ENCODE assay signal across 9 mouse cellular contexts in the genomic region with DNA sequence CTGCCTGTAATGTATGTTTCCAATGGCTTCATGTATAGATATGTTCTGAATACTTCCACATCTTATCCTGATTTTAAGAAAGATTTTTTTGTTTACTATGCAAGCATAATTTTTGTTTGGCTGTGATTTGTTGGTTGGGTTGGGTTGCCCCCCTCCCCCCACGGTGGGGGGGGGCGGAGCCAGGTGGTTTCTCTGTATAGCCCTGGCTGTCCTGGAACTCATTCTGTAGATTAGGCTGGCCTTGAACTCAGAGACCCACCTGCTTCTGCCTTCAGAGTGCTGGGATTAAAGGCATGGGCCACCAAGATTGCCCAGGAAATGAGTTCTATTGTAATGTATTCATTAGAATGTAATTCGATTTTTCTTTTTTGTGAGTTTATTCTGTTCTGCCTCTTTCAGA. TPM values are rescaled to one million over a fixed set of nuclear protein-coding genes. Genes with fewer than 3 reads are reported as not detected.
A peak's percentile ranks its signal among the peaks of the same experiment; 100 is the strongest.
DNase-seq lines count a peak whose midpoint lies in the region; ATAC-seq and TF ChIP-seq lines count a peak whose summit lies in the region.
"Had no signal": no experiment of that assay in that cellular context is flagged by ENCODE, and none has a peak within 500 bp of the region (broad histone marks: within the 10 kb centered on the region; RNA-seq: fewer than 3 reads in every experiment).

No protein-coding gene starts in this region.

- no peaks in the 10 kb centered on the region for H3K9me3 ChIP-seq in heart, embryonic 14.5 days (ENCODE audit: control insufficient read depth, low read length)
- H3K9me3 ChIP-seq in CH12.LX (replicated peaks; ENCODE audit: low read length), result no peaks in the 10 kb centered on the region
- no peaks in the 10 kb centered on the region for H3K9me3 ChIP-seq in forebrain, embryonic 14.5 days (replicated peaks; ENCODE audit: control insufficient read depth, low read length)
- no peaks in the 10 kb centered on the region for H3K9me3 ChIP-seq in liver, embryonic 16.5 days (replicated peaks; ENCODE audit: control insufficient read depth, low read length)

- DNase-seq in heart, adult 18-20 months, result no peak
- peak; percentile 62 for DNase-seq in CH12.LX (ENCODE audit: extremely low read depth)
- DNase-seq in forebrain, embryonic 14.5 days (ENCODE audit: low spot score), result no peak
- no peak for DNase-seq in cerebellum, postnatal 10 days
- DNase-seq in right cerebral cortex, postnatal 36 days (ENCODE audit: low spot score in 2 of 2), result no peak
- DNase-seq: kidney, postnatal 36 days had no signal

- H3K27me3 ChIP-seq in heart, embryonic 14.5 days (ENCODE audit: control insufficient read depth, insufficient read depth, low read length), result no peaks in the 10 kb centered on the region
- H3K27me3 ChIP-seq in CH12.LX (replicated peaks), result no peaks in the 10 kb centered on the region
- H3K27me3 ChIP-seq in forebrain, embryonic 14.5 days (replicated peaks; ENCODE audit: control insufficient read depth, insufficient read depth, low read length), result no peaks in the 10 kb centered on the region
- no peaks in the 10 kb centered on the region for H3K27me3 ChIP-seq in liver, embryonic 16.5 days (ENCODE audit: control insufficient read depth, insufficient read depth, low read depth, low read length)

- in situ Hi-C loops in CH12.LX (cut with MboI; ENCODE audit: low pct_ligation_motif_present, low pct_unique_long_range_greater_than_20kb, low sequenced_read_pairs), result no loop called here

- no peak for ATAC-seq in heart, embryonic 14.5 days (ENCODE audit: insufficient number of reproducible peaks, insufficient read depth, low FRiP score, low read depth)
- ATAC-seq in forebrain, embryonic 14.5 days, result no peak
- ATAC-seq in liver, embryonic 16.5 days (ENCODE audit: low read depth), result no peak
- no peak for ATAC-seq in megakaryocyte-erythroid progenitor cell, adult 5-6 weeks (replicated peaks; ENCODE audit: low FRiP score, low TSS enrichment, poor library complexity, severe bottlenecking)

- H3K27ac ChIP-seq in heart, embryonic 14.5 days (replicated peaks in 1 of 2; ENCODE audit: control insufficient read depth in 1 of 2, insufficient read depth in 1 of 2, low read depth in 2 of 2, low read length in 2 of 2), result peak overlapping the region in 1 of 2 experiments; percentile 95; a peak in 3 of 4 replicates
- H3K27ac ChIP-seq in CH12.LX (ENCODE audit: insufficient read depth, low read depth), result peak overlapping the region; percentile 21; the same call in 1 of the 2 replicates
- peak overlapping the region; percentile 97; the same call in 1 of the 2 replicates for H3K27ac ChIP-seq in forebrain, embryonic 14.5 days (ENCODE audit: low read depth, low read length)
- H3K27ac ChIP-seq in liver, embryonic 16.5 days (ENCODE audit: low read length), result peak overlapping the region; percentile 40; the same call in 1 of the 2 replicates

- WGBS in heart, embryonic 14.5 days, result 37% methylated on average over 3 of the region's 3 CpGs
- 34% methylated on average over 3 of the region's 3 CpGs for WGBS in forebrain, embryonic 14.5 days
- WGBS in liver, embryonic 16.5 days (ENCODE audit: insufficient replicate concordance), result 21% methylated on average over 3 of the region's 3 CpGs

- dilution Hi-C loops in CH12.LX (cut with MboI; ENCODE audit: extremely low pct_ligation_motif_present, extremely low pct_unique_long_range_greater_than_20kb, low sequenced_read_pairs), result no loop called here

- TF ChIP-seq RAD21 in CH12.LX (IDR thresholded peaks at IDR 0.05; ENCODE audit: low read depth, low read length), result no peak

- peaks cover 24% of the 10 kb centered on the region for H3K36me3 ChIP-seq in heart, embryonic 14.5 days (ENCODE audit: control insufficient read depth, insufficient read depth, low read length)
- peaks cover 8 to 19% of the 10 kb centered on the region in 2 experiments for H3K36me3 ChIP-seq in CH12.LX (replicated peaks in 1 of 2; ENCODE audit: control insufficient read depth in 1 of 2, insufficient read depth in 1 of 2, low read length in 1 of 2)
- H3K36me3 ChIP-seq in forebrain, embryonic 14.5 days (ENCODE audit: control insufficient read depth, insufficient read depth, low read length), result peaks cover 22% of the 10 kb centered on the region
- peaks cover 12% of the 10 kb centered on the region for H3K36me3 ChIP-seq in liver, embryonic 16.5 days (ENCODE audit: control insufficient read depth, insufficient read depth)

- peak overlapping the region in 1 of 2 experiments; percentile 83; a peak in 2 of 4 replicates for H3K4me3 ChIP-seq in heart, embryonic 14.5 days (ENCODE audit: control insufficient read depth in 1 of 2, insufficient read depth in 1 of 2, low read depth in 1 of 2, low read length in 2 of 2)
- H3K4me3 ChIP-seq in CH12.LX (replicated peaks in 1 of 3; ENCODE audit: low read depth in 2 of 3, low read length in 2 of 3, poor library complexity in 1 of 3), result peak overlapping the region in 2 of 3 experiments; percentile 46 to 76
- peak overlapping the region; percentile 90 for H3K4me3 ChIP-seq in forebrain, embryonic 14.5 days (ENCODE audit: low read depth, low read length)
- H3K4me3 ChIP-seq in liver, embryonic 16.5 days (ENCODE audit: low read depth, low read length), result peak overlapping the region; percentile 76

- peak overlapping the region; percentile 81 for H3K9ac ChIP-seq in heart, embryonic 14.5 days (ENCODE audit: low read length)
- peak overlapping the region; percentile 92 for H3K9ac ChIP-seq in CH12.LX (ENCODE audit: insufficient read depth, low read depth)
- H3K9ac ChIP-seq in forebrain, embryonic 14.5 days (ENCODE audit: low read length), result peak overlapping the region; percentile 75
- H3K9ac ChIP-seq in liver, embryonic 16.5 days (ENCODE audit: low read depth, low read length), result peak overlapping the region; percentile 30; the same call in 1 of the 2 replicates

- H3K4me1 ChIP-seq in heart, embryonic 14.5 days (ENCODE audit: control insufficient read depth in 2 of 2, insufficient read depth in 2 of 2, low read length in 2 of 2), result peaks cover 2 to 24% of the 10 kb centered on the region in 2 experiments
- H3K4me1 ChIP-seq in CH12.LX (ENCODE audit: control insufficient read depth in 1 of 2, insufficient read depth in 2 of 2), result peaks cover 12 to 59% of the 10 kb centered on the region in 2 experiments
- peaks cover 19% of the 10 kb centered on the region; the same call in 1 of the 2 replicates for H3K4me1 ChIP-seq in forebrain, embryonic 14.5 days (ENCODE audit: control insufficient read depth, insufficient read depth, low read length)
- H3K4me1 ChIP-seq in liver, embryonic 16.5 days (ENCODE audit: control insufficient read depth, low read depth, low read length), result peaks cover 24% of the 10 kb centered on the region

- no peak for TF ChIP-seq CTCF in CH12.LX (conservative IDR thresholded peaks at IDR 0.05 in 1 of 2, IDR thresholded peaks at IDR 0.05 in 1 of 2; ENCODE audit: low read depth in 2 of 2, low read length in 2 of 2)

- H3K4me2 ChIP-seq in heart, embryonic 14.5 days (ENCODE audit: low read length), result peak overlapping the region; percentile 81
- H3K4me2 ChIP-seq in CH12.LX (ENCODE audit: insufficient read depth, low read depth, poor library complexity, severe bottlenecking), result peak overlapping the region; percentile 86
- peak overlapping the region; percentile 82 for H3K4me2 ChIP-seq in forebrain, embryonic 14.5 days (ENCODE audit: low read length)
- H3K4me2 ChIP-seq in liver, embryonic 16.5 days (ENCODE audit: low read depth, low read length), result peak overlapping the region; percentile 94

- no peak for TF ChIP-seq EP300 in CH12.LX (IDR thresholded peaks at IDR 0.05; ENCODE audit: low read length)

- TF ChIP-seq POLR2A in CH12.LX (IDR thresholded peaks at IDR 0.05; ENCODE audit: low read depth, low read length), result no peak; the same call in 1 of the 2 replicates

- peaks cover 37% of the 10 kb centered on the region for H3K79me2 ChIP-seq in CH12.LX (replicated peaks; ENCODE audit: control insufficient read depth, extremely low read depth, insufficient read depth, poor library complexity, severe bottlenecking)

TF ChIP-seq in CH12.LX, 34 proteins besides CTCF, POLR2A, EP300 and RAD21 (continues in another document):
- TF ChIP-seq NELFE (IDR thresholded peaks at IDR 0.05; ENCODE audit: low read depth, low read length) (no peak), BHLHE40 (IDR thresholded peaks at IDR 0.05; ENCODE audit: low read depth, low read length) (no peak), ZMIZ1 (IDR thresholded peaks at IDR 0.05; ENCODE audit: low read depth, low read length) (0 out of 2 replicates have a peak, but pooled peaks have one; percentile 6), MAZ (IDR thresholded peaks at IDR 0.05; ENCODE audit: low read depth, low read length) (peak; percentile 94), CHD2 (IDR thresholded peaks at IDR 0.05; ENCODE audit: low read length) (peak; percentile 74), KAT2A (IDR thresholded peaks at IDR 0.05; ENCODE audit: insufficient replicate concordance, low read length) (no peak), UBTF (IDR thresholded peaks at IDR 0.05; ENCODE audit: low read depth, low read length) (no peak), USF2 (conservative IDR thresholded peaks at IDR 0.05; ENCODE audit: low read depth, low read length) (0 out of 2 replicates have a peak, but pooled peaks have one; percentile 17), MXI1 (IDR thresholded peaks at IDR 0.05; ENCODE audit: low read depth, low read length) (no peak)

RNA-seq across cellular contexts. Expression of a gene that starts 1.6 kb away (rescaled TPM):
- 38.8 and 40.2 TPM in 2 replicates for polyA plus RNA-seq in heart, embryonic 14.5 days (2014; fragmentation: Nextera tagmentation; extraction: Ambion mirVana)
- total RNA-seq in heart, adult 18-20 months (2021), result 10 to 100 TPM; 80.8 to 82.9 TPM
- total RNA-seq in CH12.LX (2012; rRNA removed), result 194 and 264 TPM in 2 replicates
- total RNA-seq in CH12.LX (2014; rRNA removed), result 234 and 260 TPM in 2 replicates
- polyA plus RNA-seq in CH12.LX (2012; ENCODE audit: insufficient read length, low read depth), result 411 and 465 TPM in 2 replicates
- 41.7 and 41.9 TPM in 2 replicates for polyA plus RNA-seq in forebrain, embryonic 14.5 days (2014; fragmentation: Nextera tagmentation; extraction: Ambion mirVana)
- polyA plus RNA-seq in liver, embryonic 16.5 days (2015; fragmentation: Nextera tagmentation; extraction: Ambion mirVana), result 14.5 and 15.9 TPM in 2 replicates
- 185 and 196 TPM in 2 replicates for total RNA-seq in megakaryocyte-erythroid progenitor cell, adult 5-6 weeks (2014; fragmentation: Nextera tagmentation)
- 436 and 446 TPM in 2 replicates for total RNA-seq in megakaryocyte-erythroid progenitor cell, adult 5-6 weeks (2017)

RNA-seq across cellular contexts. Expression of a gene that starts 37.9 kb away (rescaled TPM):
- polyA plus RNA-seq in heart, embryonic 14.5 days (2014; fragmentation: Nextera tagmentation; extraction: Ambion mirVana), result 7.1 and 7.3 TPM in 2 replicates
- total RNA-seq in heart, adult 18-20 months (2021), result 10 to 100 TPM; 12.5 to 15.0 TPM
- total RNA-seq in CH12.LX (2012; rRNA removed), result 2.1 and 3.1 TPM in 2 replicates
- total RNA-seq in CH12.LX (2014; rRNA removed), result 0.44 and 1.2 TPM in 2 replicates
- 5.2 and 5.7 TPM in 2 replicates for polyA plus RNA-seq in CH12.LX (2012; ENCODE audit: insufficient read length, low read depth)
- 4.8 and 5.4 TPM in 2 replicates for polyA plus RNA-seq in forebrain, embryonic 14.5 days (2014; fragmentation: Nextera tagmentation; extraction: Ambion mirVana)
- 0.84 and 1.1 TPM in 2 replicates for polyA plus RNA-seq in liver, embryonic 16.5 days (2015; fragmentation: Nextera tagmentation; extraction: Ambion mirVana)
- 0.89 TPM in 1 of 2 replicates, not detected in the other for total RNA-seq in megakaryocyte-erythroid progenitor cell, adult 5-6 weeks (2014; fragmentation: Nextera tagmentation)
- 0.23 TPM in 2 replicates for total RNA-seq in megakaryocyte-erythroid progenitor cell, adult 5-6 weeks (2017)

Comparison
In these comparisons a context has a peak if more than half of its experiments do, and no peak if none do; other contexts are left out.
1. H3K9ac ChIP-seq: peak in every context shown above with its lines; median percentile 92 in CH12.LX; 81 in heart, embryonic 14.5 days; 75 in forebrain, embryonic 14.5 days; 30 in liver, embryonic 16.5 days.